Mouse (Mus musculus) activated CD4-positive, CD25-positive, alpha-beta regulatory T cell, adult 9 weeks (primary cell): ENCODE results near the gene Sdad1. TPM values are rescaled to one million over a fixed set of nuclear protein-coding genes. Genes with fewer than 3 reads are reported as not detected.

Experiments used
- polyA plus RNA-seq: library from polyadenylated mRNA; unstranded; fragments of 100-300 nt; shearing (Covaris generic); gene quantifications from one replicate; pipeline ENCODE4 v1.2.1, GENCODE M21; 2017

Sdad1 gene
- 48.7 TPM for polyA plus RNA-seq

GRCm38 (mm10) chr5:92309681-92310511, at the start of gene Sdad1:
Gene Sdad1, minus strand, starts transcription at chr5:92310479.

DNA sequence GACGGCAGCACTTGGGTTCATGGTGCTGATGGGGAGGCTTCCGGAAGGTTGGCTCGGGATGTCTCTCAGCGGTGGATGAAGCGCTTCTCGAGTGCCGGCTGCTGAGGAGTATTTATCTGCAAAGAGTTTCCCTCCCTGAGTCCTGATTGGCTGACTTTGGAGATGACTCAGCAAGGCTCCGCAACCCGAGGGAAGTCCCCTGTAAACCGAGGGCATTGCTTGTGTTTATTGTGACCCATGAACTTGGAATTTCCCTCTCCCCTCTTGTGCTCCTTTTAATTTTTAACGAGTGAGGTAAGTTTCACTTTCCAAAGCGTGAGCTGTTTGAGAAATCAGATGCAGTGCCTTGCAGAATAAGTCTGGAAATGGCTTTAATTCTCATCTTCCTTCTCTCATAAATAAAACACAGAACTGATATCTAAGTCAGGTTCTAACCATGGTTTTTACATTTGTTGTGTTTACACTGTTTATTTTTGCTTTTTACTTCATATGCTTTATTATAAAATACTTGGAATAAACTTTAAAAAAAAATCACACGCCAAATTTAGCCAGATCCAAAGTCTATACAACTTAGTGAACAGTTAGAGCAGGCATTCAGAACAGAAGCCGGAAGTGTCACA, 38.6 kb upstream of the Sdad1 start, which contains the start of gene Cxcl10:
TSS of gene Cxcl10 (minus strand) at position 96 of the 620 bp plus-strand sequence.

DNA sequence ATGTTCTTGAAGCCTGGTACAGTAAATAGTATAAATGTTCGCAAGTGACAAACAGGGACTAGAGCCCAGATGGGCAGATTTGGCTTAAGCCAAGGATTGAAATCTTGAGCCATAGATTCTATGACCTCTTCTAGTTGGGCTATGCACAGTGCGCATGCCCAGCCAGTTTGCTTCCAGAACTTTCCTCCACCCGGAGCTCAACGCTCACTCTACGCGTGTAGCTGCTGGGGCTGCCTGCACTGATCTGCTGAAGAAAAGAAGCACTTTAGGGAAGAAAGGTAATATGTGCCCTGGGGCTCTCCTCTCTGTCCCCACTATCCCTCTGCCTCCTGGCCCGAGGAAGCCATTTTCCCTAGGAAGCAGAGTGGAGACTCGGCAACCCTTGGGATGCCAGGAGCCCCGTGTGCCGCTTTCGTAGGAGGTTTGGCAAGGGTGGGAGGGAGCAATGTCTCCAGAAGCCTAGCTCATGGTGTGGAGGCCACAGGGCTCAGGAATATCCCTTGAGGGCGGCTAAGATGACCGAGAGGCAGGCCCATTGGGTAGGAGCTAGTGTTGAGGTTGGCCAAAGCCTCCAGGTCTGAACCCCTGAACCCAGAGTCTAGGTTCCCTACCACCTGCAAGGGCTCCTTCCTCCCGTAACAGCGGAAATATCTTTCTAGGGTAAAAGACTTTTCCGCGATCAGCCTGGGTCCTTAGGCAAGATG, 21.5 kb upstream of the Sdad1 start, which contains the start of gene Art3:
TSS of gene Art3 (plus strand) at position 193 of the 704 bp plus-strand sequence.

DNA sequence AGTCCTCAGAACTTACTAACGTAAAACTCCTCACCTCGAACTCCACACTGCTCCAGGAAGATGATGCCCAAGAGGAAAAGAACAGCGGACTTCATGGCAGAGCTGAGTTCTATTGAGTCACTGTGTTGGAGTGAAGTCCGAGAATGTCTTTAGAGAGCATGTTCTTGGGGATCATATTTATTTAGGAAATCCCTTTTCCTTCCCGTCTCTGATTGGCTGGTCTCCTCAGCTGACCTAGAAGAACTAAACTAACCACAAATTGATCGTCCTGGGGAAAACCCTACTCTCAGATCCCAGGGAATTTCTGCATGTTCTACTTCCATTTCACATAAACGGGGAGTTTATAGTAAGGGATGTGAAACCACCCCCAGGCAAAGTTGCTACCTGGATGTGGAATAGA, 17.6 kb upstream of the Sdad1 start, which contains the start of gene Cxcl9:
TSS of gene Cxcl9 (minus strand) at position 151 of the 400 bp plus-strand sequence.

DNA sequence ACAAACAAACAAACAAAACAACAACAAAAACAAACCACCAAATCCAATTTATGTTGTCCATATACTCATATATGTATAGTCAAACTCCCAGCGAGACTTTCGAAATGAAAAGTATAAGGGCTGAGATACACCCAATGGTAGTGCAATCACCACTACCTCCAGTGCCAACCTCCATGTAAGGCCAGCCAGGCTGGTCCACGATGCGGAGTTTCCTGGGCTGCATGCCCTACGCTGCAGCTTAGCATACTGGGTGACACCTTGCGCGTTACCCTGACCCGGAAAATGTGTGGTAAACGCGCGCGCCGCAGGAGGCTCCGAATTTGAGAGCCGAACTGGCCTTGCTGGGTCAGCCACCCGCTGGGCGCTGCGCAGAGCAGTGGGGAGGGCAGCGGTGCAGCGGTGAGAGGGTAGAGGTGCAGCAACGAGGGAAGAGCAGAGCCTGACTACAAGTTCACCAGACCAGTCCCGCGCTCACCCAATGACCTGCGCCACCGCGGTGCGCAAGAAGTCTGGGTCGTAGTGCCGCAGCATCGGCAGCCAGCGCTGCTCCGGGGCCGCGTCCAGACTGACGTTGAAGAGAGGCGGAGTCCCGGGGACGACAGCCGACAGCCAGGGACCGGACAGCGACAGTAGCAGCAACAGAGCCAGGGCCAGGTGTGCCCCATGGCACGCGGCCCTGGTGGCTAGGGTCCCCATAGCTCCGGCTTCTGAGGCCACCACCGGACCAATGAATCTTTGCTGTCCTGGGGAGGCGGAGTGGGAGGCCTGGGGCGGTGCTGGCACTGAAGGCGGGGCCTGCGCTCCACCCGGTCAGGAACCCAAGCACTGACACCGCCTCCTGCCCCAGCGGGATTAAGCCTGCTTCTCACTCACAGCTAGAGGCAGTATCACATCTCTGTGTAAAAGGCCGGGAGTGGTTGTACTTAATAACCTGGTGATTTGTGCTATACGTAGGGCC, 32.6 kb downstream of the Sdad1 start, which contains the start of gene Naaa:
TSS of gene Naaa (minus strand) at position 734 of the 958 bp plus-strand sequence.

DNA sequence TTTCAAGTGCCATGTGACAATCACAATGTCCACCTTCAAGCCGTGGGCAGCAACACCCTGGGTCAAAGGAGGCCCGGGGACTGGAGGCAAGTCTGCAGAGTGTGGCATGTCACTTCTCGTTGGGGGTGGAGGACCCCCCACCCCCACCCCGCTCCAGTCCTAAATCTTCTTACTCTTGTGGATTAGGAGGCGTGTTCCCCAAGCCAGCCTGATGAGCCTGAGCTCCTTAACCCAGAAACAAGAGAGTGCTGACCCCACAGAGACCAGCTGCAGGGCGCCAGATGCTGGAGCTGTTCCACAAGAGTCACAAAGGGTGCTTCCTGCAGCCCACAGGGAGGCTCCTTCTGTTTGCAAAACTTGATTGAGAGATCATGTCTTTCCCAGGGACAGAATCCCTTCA, 54.1 kb downstream of the Sdad1 start, which contains the start of gene Ppef2:
TSS of gene Ppef2 (minus strand) at position 61 of the 400 bp plus-strand sequence.

Other genes starting within 250 kb of the Sdad1 start
- gene G3bp2, start 226.8 kb downstream of the Sdad1 start, polyA plus RNA-seq, result 205 TPM
- gene Uso1, start 172.5 kb downstream of the Sdad1 start, polyA plus RNA-seq, result 57.0 TPM
- not detected for gene U90926, start 95.1 kb downstream of the Sdad1 start, polyA plus RNA-seq
- 0.50 TPM for gene Ppef2, start 54.2 kb downstream of the Sdad1 start, polyA plus RNA-seq
- 12.7 TPM for gene Naaa, start 32.3 kb downstream of the Sdad1 start, polyA plus RNA-seq
- 0.16 TPM for gene Cxcl9, start 17.6 kb upstream of the Sdad1 start, polyA plus RNA-seq
- 8.9 TPM for gene Art3, start 21.3 kb upstream of the Sdad1 start, polyA plus RNA-seq
- gene Cxcl10, start 38.4 kb upstream of the Sdad1 start, polyA plus RNA-seq, result 29.7 TPM
- 40.7 TPM for gene Nup54, start 124.7 kb upstream of the Sdad1 start, polyA plus RNA-seq
- 19.6 TPM for gene Scarb2, start 196.4 kb upstream of the Sdad1 start, polyA plus RNA-seq
- gene Fam47e, start 244.6 kb upstream of the Sdad1 start, polyA plus RNA-seq, result not detected